Mouse (Mus musculus) embryonic facial prominence, embryonic 13.5 days (tissue): ENCODE measurements around the gene Myadml2. TPM values are rescaled to one million over a fixed set of nuclear protein-coding genes. Genes with fewer than 3 reads are reported as not detected.

Source experiments
- ATAC-seq: fragments of 200-750 bp; cut with Nextera tagmentation; 2 replicates; pipeline ENCODE4 v1.8.0; 2017; ENCODE audit warnings: low read depth; ENCODE audit not compliant: insufficient number of reproducible peaks, insufficient read depth, low FRiP score, low TSS enrichment
- H3K27ac ChIP-seq: fragments of 300-500 bp; sonication (generic); 2 replicates; pipeline ENCODE4 v1.5.1; 2015; ENCODE audit warnings: moderate library complexity, mild to moderate bottlenecking, inconsistent platforms
- H3K27me3 ChIP-seq: fragments of 300-500 bp; sonication (generic); 2 replicates; pipeline ENCODE4 v1.6.1; 2015; ENCODE audit warnings: mild to moderate bottlenecking, inconsistent platforms
- H3K36me3 ChIP-seq: fragments of 300-500 bp; sonication (generic); 2 replicates; pipeline ENCODE4 v1.6.1; 2015; ENCODE audit warnings: mild to moderate bottlenecking, inconsistent platforms
- H3K4me1 ChIP-seq: fragments of 300-500 bp; sonication (generic); 2 replicates; pipeline ENCODE4 v1.6.1; 2015; ENCODE audit warnings: inconsistent platforms
- H3K4me2 ChIP-seq: fragments of 300-500 bp; sonication (generic); 2 replicates; pipeline ENCODE4 v1.6.1; 2015; ENCODE audit warnings: moderate library complexity, mild to moderate bottlenecking, inconsistent platforms
- H3K4me3 ChIP-seq: fragments of 300-500 bp; sonication (generic); 2 replicates; pipeline ENCODE4 v1.5.1; 2015; ENCODE audit warnings: mild to moderate bottlenecking, inconsistent platforms
- H3K9ac ChIP-seq: fragments of 300-500 bp; sonication (generic); 2 replicates; pipeline ENCODE4 v1.6.1; 2015; ENCODE audit warnings: mild to moderate bottlenecking, inconsistent platforms
- H3K9me3 ChIP-seq: fragments of 300-500 bp; sonication (generic); 2 replicates; pipeline ENCODE4 v1.6.1; 2016; ENCODE audit warnings: inconsistent platforms
- WGBS: fragments of 180-500 bp; shearing (Covaris S2); methylation state at CpG from one replicate; pipeline ENCODE4 v1.1.7; 2015; ENCODE audit warnings: mixed read lengths; 5-methylcytosine and 5-hydroxymethylcytosine counted together
- polyA plus RNA-seq: library from polyadenylated mRNA; unstranded; fragments of >200 nt; fragmentation: Nextera tagmentation; extraction: Ambion mirVana; gene quantifications from 2 replicates; pipeline ENCODE4 v1.2.1, GENCODE M21; 2015

The Myadml2 gene
- polyA plus RNA-seq, 1 experiment from 2014 or later = not detected

- WGBS = under 1% methylated on average over 56 of the region's 56 CpGs
- Histone ChIP-seq H3K27ac (peak within 1 kb of the TSS; percentile 75), H3K4me3 (peak within 1 kb of the TSS; percentile 86), H3K36me3 (peaks cover 67% of the 10 kb centered on the region), H3K27me3 (no peaks in the 10 kb centered on the region), H3K4me2 (peak within 1 kb of the TSS; percentile 78), H3K9ac (peak within 1 kb of the TSS; percentile 88), H3K9me3 (no peaks in the 10 kb centered on the region), H3K4me1 (peaks cover 17% of the 10 kb centered on the region)
- ATAC-seq = peak; percentile 89
Measured at GRCm38 (mm10) chr11:120617519-120618112, 30.3 kb downstream of the Myadml2 start, which contains the start of gene Pcyt2. Gene Pcyt2, minus strand, starts transcription at chr11:120617936.

DNA sequence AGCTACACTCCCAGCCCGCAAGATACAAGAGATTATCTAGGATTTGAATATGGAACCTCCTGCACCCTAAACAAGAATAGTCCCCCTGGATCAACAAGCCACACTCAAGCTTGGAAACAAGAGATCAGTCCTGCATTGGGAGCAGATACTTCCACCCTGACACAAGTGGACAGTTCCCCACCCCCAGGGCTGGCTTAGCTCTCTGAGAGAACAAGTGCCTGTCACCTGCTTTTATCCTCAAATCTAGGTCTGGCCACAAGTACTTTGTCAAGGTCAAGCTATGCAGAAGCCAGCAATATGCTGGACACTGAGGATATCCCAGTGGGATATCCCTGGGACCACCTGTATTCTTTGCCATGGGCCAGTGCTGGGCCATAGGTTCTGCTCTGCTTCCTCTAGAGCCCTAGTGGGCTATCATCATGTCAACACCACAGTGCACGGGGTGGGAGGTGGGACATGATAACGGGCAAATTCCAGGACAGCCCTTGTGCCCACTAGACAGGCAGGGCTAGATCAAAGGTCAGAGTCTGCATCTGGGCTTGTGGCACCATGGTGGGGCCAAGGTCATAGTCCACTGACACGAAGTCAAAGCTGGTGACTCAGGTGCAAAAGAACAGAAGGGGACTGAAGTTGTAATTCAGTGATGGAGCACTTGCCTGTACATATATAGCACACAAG lies 31.2 kb downstream of the Myadml2 start:
- Histone ChIP-seq H3K4me1 (peaks cover 17% of the 10 kb centered on the region), H3K4me2 (peak overlapping the region; percentile 78), H3K9me3 (no peaks in the 10 kb centered on the region), H3K27ac (peak overlapping the region; percentile 75; the same call in 1 of the 2 replicates), H3K27me3 (no peaks in the 10 kb centered on the region), H3K9ac (peak overlapping the region; percentile 88), H3K4me3 (peak overlapping the region; percentile 86), H3K36me3 (peaks cover 68% of the 10 kb centered on the region)
- WGBS = 56% methylated on average over 4 of the region's 4 CpGs
- ATAC-seq = no peak

- no peaks in the 10 kb centered on the region for H3K27me3 ChIP-seq
- H3K27ac ChIP-seq = no peak overlapping the region
- H3K4me1 ChIP-seq = peaks cover 17% of the 10 kb centered on the region
- no peak for ATAC-seq
- no peaks in the 10 kb centered on the region for H3K9me3 ChIP-seq
- no peak overlapping the region; the same call in 1 of the 2 replicates for H3K4me3 ChIP-seq
- peaks cover 69% of the 10 kb centered on the region for H3K36me3 ChIP-seq
- H3K9ac ChIP-seq = 0 out of 2 replicates have a peak overlapping the region, but pooled peaks have one; percentile 23
- H3K4me2 ChIP-seq = no peak overlapping the region
- WGBS = 90% methylated on average over 11 of the region's 11 CpGs
Measured at GRCm38 (mm10) chr11:120615606-120616203, 32.3 kb downstream of the Myadml2 start.

GRCm38 (mm10) chr11:120615167-120615566 lies 32.8 kb downstream of the Myadml2 start:
- no peak overlapping the region for H3K9ac ChIP-seq
- no peak overlapping the region for H3K4me3 ChIP-seq
- H3K4me2 ChIP-seq = no peak overlapping the region
- ATAC-seq = no peak
- no peak overlapping the region for H3K27ac ChIP-seq
- H3K4me1 ChIP-seq = peaks cover 17% of the 10 kb centered on the region
- H3K27me3 ChIP-seq = no peaks in the 10 kb centered on the region
- H3K36me3 ChIP-seq = peaks cover 69% of the 10 kb centered on the region
- 95% methylated on average over 6 of the region's 6 CpGs for WGBS
- no peaks in the 10 kb centered on the region for H3K9me3 ChIP-seq

- Histone ChIP-seq H3K27ac (no peak overlapping the region), H3K4me1 (peaks cover 21% of the 10 kb centered on the region), H3K4me3 (no peak overlapping the region), H3K9me3 (no peaks in the 10 kb centered on the region), H3K36me3 (peaks cover 64% of the 10 kb centered on the region), H3K4me2 (no peak overlapping the region), H3K27me3 (peaks cover 4% of the 10 kb centered on the region), H3K9ac (no peak overlapping the region; the same call in 1 of the 2 replicates)
- no peak for ATAC-seq
- 88% methylated on average over 8 of the region's 8 CpGs for WGBS
Measured at GRCm38 (mm10) chr11:120613976-120614375, 34.0 kb downstream of the Myadml2 start.

GRCm38 (mm10) chr11:120613481-120613972 lies 34.4 kb downstream of the Myadml2 start:
- no peak overlapping the region for H3K9ac ChIP-seq
- peaks cover 26% of the 10 kb centered on the region for H3K4me1 ChIP-seq
- no peak overlapping the region for H3K4me3 ChIP-seq
- H3K27me3 ChIP-seq = peaks cover 9% of the 10 kb centered on the region
- H3K4me2 ChIP-seq = no peak overlapping the region
- no peak for ATAC-seq
- H3K36me3 ChIP-seq = peaks cover 59% of the 10 kb centered on the region
- H3K9me3 ChIP-seq = no peaks in the 10 kb centered on the region
- 86% methylated on average over 10 of the region's 10 CpGs for WGBS
- no peak overlapping the region for H3K27ac ChIP-seq

- H3K36me3 ChIP-seq = peaks cover 53% of the 10 kb centered on the region
- no peak overlapping the region for H3K4me3 ChIP-seq
Measured at GRCm38 (mm10) chr11:120612763-120613162, 35.2 kb downstream of the Myadml2 start.

DNA sequence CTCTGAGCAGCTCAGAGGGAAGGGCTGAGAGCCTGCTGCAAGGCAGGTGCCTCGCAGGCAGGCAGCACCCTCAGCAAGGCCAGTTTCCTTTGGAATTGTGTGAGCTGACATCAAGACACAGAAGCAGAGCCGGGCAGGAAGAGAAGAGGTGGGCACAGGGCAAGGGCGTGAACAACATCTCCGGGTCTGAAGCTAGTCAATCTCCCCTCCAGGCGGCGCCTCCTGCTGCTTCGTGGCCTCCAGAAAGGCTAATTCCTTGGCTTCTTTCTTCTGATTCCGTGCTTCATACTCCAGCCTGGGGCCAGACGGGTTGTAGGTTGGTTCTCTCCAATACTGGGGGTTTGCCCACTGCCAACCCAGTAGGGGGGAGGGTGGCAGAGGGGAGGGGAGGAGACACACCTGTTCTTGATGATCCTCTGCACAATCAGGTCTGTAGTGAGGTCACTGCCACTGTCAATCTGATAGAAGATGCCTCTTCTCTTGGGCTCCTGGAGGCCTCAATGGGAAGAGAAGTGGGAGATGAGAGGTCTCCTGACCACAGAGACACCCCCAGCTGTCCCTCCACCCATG lies 37.4 kb downstream of the Myadml2 start:
- Histone ChIP-seq H3K4me1 (peaks cover 13% of the 10 kb centered on the region), H3K4me3 (no peak overlapping the region), H3K27ac (no peak overlapping the region), H3K9me3 (no peaks in the 10 kb centered on the region), H3K27me3 (peaks cover 24% of the 10 kb centered on the region), H3K36me3 (peaks cover 69% of the 10 kb centered on the region), H3K9ac (no peak overlapping the region), H3K4me2 (no peak overlapping the region)
- ATAC-seq = no peak
- WGBS = 81% methylated on average over 9 of the region's 9 CpGs

More at GRCm38 (mm10) chr11:120612763-120613162, 35.2 kb downstream of the Myadml2 start:
- H3K27ac ChIP-seq = no peak overlapping the region
- H3K4me1 ChIP-seq = peaks cover 30% of the 10 kb centered on the region
- 60% methylated on average over 6 of the region's 6 CpGs for WGBS
- ATAC-seq = peak; percentile 20; the same call in 1 of the 2 replicates
- no peak overlapping the region for H3K9ac ChIP-seq
- H3K27me3 ChIP-seq = peaks cover 16% of the 10 kb centered on the region
- H3K9me3 ChIP-seq = no peaks in the 10 kb centered on the region
- no peak overlapping the region for H3K4me2 ChIP-seq

DNA sequence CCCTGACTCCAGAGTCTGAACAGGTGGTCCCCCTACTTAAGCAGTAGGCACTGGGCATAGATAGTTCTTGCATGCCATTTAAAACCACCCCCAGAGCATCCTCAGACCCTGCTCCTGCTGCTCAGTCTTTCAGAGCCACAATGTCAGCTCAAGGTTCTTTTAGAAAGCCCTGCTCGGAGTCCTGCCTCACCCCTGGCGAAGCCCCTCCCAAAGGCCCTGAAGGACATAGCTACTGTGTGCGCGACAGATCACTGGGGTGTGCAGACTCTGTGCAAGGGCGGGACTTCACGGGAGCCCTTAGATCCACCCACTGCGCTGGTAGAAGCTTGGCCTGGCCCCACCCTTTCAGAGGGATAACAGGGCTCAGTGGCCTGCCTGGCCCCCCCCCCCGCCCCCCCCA lies 38.7 kb downstream of the Myadml2 start:
- Histone ChIP-seq H3K9me3 (no peaks in the 10 kb centered on the region), H3K4me3 (no peak overlapping the region), H3K27me3 (peaks cover 24% of the 10 kb centered on the region), H3K36me3 (peaks cover 74% of the 10 kb centered on the region), H3K4me2 (peak overlapping the region; percentile 65), H3K27ac (no peak overlapping the region), H3K9ac (no peak overlapping the region), H3K4me1 (peaks cover 13% of the 10 kb centered on the region)
- no peak for ATAC-seq
- 42% methylated on average over 8 of the region's 8 CpGs for WGBS

DNA sequence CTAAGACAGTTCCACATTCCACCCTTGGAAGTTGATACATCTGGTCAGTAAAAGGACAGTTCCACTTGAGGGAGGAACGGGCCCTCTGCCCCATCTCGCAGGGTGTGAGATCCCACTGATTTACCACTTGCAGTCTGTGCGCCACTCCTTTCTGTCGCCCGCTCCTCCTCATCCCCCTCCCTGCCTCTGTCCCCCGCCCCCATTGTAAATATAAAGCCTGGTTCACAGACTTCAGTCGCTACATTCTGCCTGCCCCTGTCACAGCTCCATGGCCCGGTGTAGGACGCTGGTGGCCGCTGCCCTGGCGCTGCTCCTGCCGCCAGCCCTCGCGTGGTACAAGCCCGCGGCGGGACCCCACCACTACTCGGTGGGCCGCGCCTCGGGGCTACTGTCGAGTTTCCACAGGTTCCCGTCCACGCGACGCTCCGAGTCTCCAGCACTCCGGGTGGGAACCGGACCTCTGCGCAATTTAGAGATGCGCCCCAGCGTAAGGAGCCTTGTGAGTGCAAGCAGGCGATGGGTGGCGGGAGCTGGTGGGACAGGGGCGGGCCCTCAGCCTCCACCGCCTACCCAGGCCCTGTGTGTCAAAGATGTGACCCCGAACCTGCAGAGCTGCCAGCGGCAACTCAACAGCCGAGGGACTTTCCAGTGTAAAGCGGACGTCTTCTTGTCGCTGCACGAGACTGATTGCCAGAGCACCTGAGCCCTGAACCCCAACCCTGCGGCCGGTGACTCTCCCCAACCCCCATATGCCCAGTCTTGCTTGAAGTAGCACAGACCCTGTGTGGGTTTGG lies 39.5 kb downstream of the Myadml2 start, which contains the start of gene Npb:
TSS of gene Npb (plus strand) at position 237 of the 794 bp plus-strand sequence.
- no peak within 1 kb of the TSS for H3K27ac ChIP-seq
- no peaks in the 10 kb centered on the region for H3K9me3 ChIP-seq
- ATAC-seq = no peak
- WGBS = 5% methylated on average over 45 of the region's 45 CpGs
- H3K4me1 ChIP-seq = peaks cover 13% of the 10 kb centered on the region
- H3K36me3 ChIP-seq = peaks cover 73% of the 10 kb centered on the region
- H3K4me2 ChIP-seq = peak within 1 kb of the TSS; percentile 65
- H3K4me3 ChIP-seq = peak within 1 kb of the TSS; percentile 38
- peaks cover 24% of the 10 kb centered on the region for H3K27me3 ChIP-seq
- H3K9ac ChIP-seq = peak within 1 kb of the TSS; percentile 71

GRCm38 (mm10) chr11:120606764-120607163 lies 41.2 kb downstream of the Myadml2 start:
- no peaks in the 10 kb centered on the region for H3K9me3 ChIP-seq
- peaks cover 13% of the 10 kb centered on the region for H3K4me1 ChIP-seq
- H3K9ac ChIP-seq = no peak overlapping the region
- no peak overlapping the region for H3K27ac ChIP-seq
- no peak overlapping the region for H3K4me3 ChIP-seq
- no peak for ATAC-seq
- peaks cover 73% of the 10 kb centered on the region for H3K36me3 ChIP-seq
- peaks cover 24% of the 10 kb centered on the region for H3K27me3 ChIP-seq
- H3K4me2 ChIP-seq = no peak overlapping the region
- WGBS = 81% methylated on average over 4 of the region's 4 CpGs
